Mouse (Mus musculus): Measurements from ENCODE around the gene Gpr55.

The Gpr55 gene

DNA sequence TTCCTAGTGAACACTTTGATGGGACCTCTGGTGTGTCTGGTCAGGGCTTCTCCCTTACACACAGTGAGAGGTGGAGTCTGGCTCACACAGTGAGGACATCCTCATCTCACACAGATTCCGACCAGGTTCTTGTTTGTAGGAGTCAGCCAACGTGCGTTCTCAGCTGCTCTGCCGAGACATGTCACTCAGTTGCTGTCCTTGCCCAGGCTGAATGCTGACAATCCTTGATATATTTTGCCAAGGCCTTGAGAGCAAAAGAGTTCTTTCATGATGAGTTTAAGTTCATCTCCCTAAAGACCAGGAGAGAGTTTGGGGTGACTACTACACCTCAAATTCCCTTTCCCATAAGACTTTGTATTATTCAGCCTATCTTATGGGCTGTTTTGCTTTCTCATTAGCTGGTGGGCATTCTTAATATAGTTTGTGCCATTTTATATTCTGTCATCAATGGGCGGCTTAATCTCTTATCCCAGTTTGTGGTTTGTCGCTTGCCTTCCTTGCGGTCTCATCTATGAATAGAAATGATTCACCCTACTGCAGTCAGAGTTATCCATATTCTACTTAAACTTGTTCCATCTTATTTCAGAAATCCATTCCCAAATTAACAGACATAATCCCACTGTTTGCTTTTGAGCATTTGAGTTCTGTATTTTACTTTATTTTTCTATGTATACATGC lies 47.6 kb downstream of the Gpr55 start:
- DNase-seq = no peak

DNA sequence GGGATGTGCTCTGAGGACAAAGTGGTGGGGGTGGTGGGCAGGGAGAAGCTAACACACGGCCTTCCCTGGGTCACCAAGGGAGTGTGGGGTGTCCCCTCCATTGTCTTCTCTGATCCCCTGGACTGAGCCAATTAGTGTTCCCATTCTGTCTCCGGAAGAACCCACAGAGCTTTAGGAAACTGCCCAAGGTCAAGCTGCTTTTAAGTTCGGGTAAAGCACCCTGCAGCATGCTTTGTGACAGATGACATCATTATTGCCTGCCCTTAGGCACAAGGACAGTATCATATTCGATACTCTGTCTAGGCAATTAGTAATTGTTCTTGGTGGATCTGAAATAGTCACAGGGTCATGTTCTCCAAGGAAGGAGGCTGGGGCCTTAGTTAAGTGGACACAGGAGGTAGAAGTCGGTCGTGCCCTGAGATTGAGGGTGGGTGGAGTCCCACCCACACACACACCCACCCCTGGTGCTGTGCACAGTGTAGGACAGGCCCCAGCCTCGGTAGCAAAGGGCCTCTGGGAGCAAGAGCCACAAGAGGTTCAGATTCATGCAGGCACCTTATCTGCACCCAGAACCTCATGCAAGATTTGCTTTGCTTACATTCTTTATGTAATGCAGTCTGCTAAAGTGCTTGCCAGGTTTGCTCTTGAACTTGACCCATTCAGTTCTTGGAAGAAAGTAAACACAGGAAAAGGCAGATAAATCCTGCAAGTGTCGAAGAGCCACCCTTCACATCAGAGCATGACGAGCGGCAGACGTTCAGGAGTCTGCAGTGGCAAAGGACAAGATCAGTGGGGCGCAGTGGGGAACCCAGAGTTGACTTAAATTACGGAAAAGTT lies 51.8 kb downstream of the Gpr55 start:
- no peak for DNase-seq

DNA sequence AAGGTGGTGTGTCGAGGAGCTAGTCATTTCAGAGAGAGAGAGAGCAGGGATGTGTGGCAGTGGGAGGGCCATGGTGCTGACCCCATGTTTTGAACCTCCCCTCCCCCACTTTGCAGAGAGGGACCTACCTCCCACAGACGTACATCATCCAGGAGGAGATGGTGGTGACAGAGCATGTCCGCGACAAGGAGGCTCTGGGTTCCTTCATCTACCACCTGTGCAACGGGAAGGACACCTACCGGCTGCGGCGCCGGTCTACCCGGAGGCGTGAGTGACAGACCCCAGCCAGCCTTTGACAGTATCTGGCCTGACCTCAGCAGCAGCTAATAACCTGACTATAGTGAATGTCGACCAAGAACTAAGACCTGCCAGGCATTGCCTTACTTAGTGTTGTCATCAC lies 53.9 kb downstream of the Gpr55 start:
- no peak for DNase-seq

DNA sequence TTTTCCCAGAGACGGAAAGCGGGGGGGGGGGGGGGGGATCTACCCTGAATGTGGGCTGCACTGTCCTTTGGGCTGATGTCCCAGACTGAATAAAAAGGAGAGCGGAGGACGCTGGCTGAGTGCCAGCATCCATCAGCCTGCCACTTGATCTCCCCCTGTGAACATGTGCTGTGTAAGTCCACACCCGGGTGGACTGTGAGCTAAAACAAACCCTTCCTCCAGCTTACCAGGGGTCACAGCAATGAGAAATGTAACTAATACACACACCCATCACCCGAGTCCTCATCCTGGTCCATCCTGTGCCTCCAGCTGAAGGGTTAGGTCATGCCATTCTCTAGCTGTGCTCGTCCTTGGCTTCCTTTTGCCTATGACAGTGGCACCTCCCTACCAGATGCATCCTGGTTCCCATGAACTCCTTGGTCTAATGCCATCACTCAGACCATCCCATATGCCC lies 58.7 kb downstream of the Gpr55 start:
- DNase-seq = no peak

DNA sequence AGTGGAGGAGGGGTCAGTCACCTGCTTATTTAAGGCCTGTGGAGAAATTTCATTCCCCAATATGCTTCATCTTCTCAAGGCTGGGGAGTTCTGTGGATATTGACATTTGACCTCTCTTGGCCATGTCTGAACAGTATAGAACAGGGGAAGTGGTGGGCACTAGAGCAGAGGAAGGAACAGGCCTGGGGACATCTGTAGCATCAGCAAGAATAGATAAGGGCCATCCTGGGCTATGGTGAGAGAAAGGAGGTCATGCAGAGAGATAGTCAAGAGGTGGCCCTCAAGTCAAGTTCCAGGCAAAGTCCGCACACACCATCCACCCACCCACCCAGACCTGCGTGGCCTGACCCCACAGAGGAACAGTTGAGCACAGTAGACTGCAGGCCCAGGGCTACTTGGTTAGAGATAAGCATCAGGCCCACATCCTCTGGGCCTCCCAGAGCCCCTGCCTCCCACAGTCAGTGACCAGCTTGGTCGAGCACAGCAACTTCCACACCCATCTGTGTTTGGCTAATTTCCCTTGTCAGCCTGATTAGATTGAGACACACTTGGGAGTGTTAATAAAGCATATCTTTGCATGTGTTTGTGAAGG lies 59.2 kb downstream of the Gpr55 start:
- DNase-seq = no peak

DNA sequence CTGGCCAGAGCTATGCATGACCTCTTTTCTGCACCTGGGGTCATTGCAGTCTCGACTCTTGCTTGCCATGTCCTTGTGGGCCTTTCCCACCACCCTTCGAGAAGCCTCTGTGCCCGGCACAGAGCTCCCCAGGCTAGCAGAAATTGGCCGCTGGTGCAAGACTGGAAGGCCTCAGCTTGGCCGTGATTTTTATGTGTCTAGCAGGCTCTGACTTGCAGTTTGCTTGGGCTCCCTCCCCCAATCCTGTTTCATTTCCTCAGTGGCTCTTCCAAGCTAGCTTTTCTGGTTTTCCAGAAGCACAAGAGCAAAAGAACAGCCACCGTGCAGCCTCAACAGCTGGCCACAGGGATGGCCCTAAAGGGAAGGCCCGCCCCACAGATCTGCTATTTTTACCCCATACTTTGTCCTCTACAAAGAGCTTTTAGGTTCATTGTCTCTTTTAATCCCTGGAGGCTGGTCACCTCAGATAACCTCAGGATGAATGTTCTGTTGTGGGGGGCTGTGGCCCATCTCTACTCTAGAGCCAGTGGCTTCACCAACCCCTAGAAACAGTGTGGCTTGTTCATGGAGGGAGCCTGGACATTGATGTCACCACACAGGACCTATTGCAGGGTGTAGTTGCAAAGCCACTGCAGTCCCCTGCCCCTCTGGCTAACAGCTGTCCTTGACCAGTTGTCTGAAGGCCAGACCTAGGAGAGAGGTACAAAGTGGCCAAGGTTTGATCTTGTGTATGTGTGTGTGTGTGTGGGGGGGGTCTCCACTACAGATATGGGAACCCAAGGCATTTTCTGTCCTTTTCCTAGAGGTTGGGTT lies 60.1 kb downstream of the Gpr55 start:
- DNase-seq = no peak

DNA sequence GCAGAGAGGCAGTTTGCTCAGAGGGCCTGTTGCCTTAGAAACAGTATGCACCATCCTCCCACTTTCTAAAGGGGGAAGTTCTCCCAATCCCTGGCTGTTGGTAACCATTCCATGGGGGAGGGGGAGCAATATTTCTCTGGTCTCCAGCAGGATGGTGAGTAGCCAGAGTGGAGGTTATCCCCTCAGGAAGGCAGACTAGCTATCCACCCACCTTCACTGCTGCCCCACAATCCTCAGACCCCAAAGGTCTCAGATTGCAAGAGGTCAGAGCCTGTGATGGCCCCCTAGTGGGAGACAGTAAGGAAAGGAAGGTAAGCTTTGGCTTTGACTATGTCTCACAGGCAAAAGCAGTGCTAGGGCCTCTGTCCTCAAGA lies 61.4 kb downstream of the Gpr55 start:
- DNase-seq = no peak

DNA sequence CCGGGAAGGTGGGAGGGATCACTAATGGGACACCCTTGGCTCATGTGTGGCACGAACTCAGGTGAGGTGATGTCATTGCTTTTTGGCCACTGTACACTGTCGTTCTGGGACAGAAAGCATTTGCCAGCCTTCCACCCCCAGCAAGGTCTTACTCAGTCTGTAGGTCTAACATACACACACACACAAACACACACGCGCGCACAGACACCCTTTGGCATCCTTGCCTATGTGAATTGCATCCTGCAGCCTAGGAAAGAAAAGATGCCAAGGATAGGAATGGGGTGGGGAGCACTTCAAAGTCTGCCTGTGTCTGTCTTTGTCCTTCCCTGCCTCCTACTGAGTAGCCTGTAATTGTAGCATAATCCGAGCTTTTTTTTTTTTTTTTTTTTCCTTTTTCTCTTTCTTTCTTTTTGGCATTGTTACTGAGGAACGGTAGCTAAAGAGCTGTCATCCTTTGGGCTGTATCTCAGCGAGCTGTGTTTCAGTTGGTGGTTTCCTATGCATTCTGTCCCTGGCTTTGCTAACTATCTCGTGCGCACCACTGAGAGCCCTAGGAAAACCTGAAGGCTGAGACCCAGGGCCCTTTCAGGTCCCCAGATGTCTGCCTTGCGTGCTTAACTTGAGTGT lies 61.9 kb downstream of the Gpr55 start:
- DNase-seq = no peak

DNA sequence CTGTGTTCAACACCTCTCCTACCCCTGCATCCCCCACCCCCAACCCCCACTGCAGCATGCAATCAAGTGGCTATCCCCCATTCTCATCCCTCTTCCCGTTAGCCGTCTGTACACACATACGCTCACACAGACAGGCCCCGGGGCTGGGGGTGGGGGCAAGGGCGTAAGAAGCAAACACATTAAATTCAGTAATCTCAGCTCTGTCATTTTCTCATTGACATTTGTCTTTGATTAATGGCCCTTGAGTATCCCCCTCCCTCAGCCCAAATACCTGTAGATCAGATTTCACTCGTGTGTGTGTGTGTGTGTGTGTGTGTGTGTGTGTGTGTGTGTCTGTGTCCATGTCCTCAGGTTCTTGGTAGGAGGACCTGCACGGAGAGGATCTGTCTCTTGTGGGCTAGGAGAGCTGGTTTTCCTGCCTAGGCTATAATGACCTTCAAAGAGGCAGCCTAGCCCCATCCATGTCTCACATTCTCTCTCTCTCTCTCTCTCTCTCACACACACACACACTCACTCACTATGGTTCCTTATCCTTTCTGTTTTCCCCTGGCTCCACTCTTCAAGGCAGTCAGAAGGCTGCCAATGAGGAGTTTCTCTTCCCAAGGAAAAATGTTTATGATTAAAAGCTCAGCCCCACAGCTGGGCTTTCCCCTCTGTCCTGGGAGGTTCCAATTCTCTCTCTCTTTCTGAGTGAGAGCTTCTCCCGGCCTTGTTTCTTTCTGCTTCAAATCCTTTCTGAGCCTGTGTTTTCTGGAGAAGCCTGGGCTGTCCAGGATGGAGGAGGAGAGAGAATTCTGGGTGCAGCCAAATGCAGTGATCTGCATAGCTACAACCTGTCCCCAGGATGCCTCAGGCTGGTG lies 62.7 kb downstream of the Gpr55 start:
- no peak for DNase-seq

DNA sequence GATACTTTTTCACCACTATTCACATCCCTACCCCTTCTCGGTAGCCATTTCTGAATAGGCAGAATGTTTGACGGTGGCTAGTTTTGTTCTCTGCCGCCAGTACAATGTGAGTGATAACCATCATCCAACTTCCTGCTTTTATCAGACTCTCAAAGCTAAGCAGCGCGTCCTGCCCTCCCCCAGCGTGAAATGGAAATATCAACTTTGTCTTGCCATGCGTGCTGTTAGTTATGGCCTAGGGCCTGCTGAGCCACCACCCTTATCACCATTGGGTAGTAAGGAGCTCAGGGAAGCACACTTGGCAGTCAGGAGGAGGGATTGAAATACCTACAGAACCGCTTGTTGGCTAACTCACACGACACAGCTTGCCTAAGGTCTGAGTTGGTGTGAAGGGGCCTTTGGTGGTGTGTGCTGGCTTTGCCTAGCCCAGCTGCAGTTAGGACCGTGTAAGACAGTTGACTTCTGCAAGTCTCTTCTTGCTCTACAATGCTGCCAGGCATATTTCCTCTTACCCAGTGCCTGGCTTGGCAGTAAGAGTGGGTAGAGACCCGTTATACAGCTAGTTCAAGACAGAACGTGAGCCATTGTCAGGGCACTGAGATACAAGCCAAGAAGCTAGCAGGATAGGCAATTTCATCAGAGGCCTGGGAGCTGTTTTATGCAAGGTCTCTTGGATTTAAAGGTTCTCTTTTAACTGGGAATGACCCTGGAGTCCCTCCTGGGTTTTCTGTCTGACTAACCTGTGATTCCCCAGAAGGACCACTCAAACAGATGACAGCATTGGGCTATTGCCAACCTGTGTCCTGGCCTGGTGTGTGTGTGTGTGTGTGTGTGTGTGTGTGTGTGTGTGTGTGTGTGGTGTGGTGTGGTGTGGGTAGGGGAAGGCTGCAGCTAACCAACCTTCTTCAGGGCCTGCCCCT lies 63.8 kb downstream of the Gpr55 start:
- peak; percentile 32 for DNase-seq

DNA sequence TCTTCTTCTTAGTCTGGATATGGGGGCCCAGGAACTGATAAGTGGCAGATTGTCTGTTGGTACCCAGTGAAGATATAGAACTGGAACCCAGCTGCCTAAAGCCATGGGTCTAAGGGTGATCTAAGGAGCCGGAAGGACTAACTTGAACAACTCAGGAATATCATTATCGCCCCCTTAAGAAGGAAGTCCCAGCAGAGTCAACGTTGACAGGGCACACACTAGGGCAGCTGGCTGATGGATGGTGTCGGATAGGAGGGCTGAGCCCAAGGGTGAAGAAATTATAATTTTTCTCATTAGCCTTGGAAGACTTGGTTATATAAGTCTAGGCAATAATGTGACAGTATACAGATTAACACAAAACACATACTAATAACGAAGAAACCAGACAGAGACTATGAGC lies 64.7 kb downstream of the Gpr55 start:
- no peak for DNase-seq

DNA sequence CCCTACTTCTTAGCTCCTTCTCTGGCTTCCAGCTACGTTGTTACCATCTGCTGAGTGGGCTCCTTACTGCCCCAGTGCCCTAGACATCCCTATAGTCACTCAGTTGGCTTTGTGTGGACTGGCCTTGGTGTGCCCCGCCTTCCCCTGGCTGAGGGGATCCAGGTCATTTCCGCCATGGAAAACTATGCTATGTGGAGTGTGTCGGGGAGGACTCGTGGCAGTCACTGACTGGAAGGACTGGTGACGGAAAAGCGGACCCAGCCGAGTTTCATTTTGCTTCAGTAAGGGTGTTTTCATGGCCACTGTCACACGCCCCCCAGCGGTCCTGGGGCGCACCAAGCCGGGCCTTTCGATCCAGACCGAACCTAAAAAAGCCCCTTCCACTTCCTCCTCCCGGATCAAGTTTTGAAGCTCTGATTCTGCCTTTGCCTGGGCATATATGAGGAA lies 65.4 kb downstream of the Gpr55 start:
- DNase-seq = peak; percentile 75

DNA sequence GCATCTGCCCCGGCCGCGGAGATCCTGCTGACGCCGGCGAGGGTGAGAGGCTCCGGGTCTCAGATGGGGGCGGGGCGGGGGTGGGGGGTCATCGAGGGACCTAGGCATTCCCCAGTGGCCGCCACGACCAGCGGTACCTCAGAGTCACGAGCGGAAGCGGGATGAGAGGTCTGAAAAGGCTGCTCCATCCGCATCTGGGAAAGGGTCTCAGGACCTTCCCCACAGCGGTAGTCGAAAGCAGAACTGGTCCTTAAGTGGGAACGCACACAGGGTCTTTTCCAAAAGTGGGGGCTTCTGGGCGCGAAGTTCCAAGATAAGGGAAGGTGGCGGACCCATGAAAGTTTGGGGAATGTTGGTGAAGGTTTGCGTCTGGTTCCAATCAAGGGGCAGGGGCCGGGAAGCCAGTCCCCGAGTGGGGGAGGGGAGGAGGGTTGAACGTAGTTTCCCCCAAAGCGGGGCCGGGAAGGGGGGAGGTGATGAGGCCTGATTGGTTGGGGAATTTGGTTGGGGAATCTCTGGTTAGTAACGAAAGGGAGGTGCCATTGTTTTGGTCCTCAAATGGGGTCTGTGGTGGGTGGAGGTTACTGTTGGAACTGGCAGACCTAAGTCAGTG lies 66.0 kb downstream of the Gpr55 start:
- DNase-seq = peak; percentile 70

DNA sequence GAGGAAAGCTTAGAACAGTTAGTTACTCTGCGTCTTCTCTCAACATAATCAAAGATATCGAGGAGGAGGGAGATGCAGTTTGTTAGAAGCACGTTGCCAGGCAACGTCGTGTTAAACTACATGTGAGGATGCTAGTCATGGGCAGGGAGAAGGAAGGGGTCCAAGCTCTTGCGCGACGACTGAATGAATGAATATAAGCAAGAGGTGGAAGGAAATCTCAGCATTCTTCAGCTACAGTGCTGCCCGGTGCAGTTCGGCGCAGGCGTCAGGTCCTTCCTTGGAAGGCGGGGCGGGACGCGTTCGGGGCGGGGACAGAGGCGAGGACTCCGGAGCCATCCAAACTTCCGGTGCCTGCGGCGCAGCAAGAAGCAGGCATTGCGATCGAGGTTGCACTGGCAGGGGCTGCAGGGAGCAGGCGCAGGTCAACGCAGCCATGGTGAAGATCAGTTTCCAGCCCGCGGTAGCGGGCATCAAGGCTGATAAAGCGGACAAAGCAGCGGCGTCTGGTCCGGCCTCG lies 66.5 kb downstream of the Gpr55 start, which contains the start of gene Itm2c:
TSS of gene Itm2c (plus strand) at position 51 of the 517 bp plus-strand sequence.
- DNase-seq = peak; percentile 91
